Mouse (Mus musculus): Measurements from ENCODE around the gene Ube2v1.
"Not testable (repeated sequence)": the region's sequence is repeated elsewhere in the genome, so short reads cannot be mapped to it uniquely, and the experiment has no call there.

The Ube2v1 gene

GRCm38 (mm10) chr2:167622352-167622751 is 9.5 kb downstream of the Ube2v1 start:
- DNase-seq (ENCODE audit: low spot score), result no peak

DNA sequence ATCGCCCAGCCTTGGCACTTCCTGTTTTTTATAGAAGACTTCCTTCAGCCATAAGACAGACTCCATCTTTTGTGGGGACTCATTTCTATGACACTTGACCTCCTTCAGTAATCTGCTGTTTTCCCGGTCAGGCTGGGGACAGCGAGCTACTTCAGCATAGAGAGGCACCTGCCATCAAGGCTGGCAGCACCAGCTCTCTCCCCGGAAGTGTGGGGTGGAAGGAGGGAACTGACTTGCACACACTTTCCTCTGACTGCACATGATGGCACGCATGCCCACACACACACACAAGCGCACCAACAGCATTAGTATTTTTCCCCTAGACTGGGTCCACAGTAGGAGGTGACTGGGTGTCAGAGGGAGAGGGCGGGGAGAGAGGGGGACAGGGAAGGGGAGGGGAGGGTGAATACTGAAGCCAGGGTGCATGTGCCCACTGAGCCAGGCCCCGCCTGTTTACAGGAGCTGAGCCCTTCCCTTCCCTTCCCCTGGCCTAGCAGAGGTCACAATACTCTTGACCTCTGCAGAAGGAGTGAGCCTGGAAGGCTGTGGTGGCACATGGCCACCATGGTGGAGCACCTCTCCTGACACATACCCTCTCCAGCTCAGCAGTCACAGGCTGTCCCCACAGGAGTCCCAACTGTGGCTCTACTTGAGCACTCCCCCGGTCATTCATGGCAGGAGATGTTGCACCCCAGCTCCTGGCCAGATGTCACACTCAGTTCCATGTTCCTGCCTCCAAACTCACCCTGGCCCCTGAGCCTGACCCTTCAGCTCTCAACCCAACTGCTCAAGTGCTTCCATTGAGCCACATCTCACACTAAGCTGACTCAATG is 10.4 kb downstream of the Ube2v1 start:
- no peak for DNase-seq (ENCODE audit: low spot score)

DNA sequence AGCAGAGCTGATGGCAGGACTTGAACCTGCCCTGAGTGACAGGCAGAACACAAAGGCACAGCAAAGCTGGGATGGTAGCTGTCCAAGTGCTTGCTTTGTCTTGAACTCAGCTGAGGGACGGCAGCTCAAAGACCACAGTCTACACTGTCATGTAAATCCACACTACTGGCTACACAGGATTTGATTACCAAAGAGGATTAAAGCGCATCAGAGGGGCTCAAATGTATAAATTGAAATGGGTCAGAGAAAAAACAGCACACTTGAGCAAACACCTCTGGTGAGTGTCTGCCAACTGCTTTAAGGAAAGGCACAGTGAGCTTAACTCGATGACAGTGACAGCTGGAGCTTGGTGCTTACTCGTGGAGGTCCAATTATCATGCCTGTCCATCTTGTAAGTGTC is 14.4 kb downstream of the Ube2v1 start:
- no peak for DNase-seq (ENCODE audit: low spot score)

DNA sequence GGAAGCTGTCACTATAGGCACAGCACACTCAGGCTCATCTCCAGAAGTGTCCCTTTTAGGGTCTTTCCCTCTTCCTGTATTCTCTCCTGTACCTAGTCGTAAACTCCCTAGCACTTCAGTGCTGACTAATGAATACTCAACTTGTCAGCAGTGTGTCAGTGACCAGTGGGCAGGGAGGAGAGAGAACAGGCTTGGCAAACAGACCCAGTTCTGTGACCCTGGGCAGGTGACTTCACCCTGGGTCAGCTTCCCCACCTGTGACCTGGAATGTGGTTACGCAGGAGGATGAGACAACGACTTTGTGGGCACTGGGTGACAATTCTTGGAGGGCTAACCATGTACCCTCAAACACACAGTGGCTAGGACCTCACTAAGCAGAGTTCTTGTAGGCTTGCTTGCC is 14.9 kb downstream of the Ube2v1 start:
- DNase-seq (ENCODE audit: low spot score), result no peak

DNA sequence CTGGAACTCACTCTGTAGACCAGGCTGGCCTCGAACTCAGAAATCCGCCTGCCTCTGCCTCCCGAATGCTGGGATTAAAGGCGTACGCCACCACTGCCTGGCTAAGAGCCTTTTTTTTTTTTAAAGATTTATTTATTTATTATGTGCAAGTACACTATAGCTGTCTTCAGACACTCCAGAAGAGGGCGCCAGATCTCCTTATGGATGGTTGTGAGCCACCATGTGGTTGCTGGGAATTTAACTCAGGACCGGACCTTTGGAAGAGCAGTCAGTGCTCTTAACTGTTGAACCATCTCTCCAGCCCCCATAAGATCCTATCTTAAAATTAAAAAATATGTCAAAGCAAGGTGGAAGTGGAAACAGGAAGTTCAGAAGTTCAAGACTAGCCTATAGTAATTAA is 18.6 kb downstream of the Ube2v1 start:
- DNase-seq (ENCODE audit: low spot score), result not testable (repeated sequence)

- no peak for DNase-seq (ENCODE audit: low spot score)
Observed at GRCm38 (mm10) chr2:167612122-167612521, 19.8 kb downstream of the Ube2v1 start.

DNA sequence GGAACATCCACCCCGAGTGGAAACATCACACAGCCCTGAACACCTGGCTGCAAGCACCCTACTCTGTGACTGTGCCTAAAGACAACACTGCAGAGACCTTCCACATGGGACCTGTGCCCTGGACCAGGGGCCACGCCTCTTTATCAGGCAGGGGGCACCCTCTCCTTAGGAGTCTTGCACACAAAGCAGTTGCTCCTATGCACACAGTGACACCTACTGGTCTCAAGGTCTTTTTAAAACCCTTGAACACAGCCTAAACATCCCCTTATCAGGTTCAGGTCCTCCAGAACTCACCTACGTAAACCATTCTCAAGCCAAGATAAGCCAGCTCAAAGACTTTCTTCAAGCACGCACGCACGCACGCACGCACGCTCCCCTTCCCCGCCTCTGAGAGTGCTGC is 20.6 kb downstream of the Ube2v1 start:
- DNase-seq (ENCODE audit: low spot score), result no peak

DNA sequence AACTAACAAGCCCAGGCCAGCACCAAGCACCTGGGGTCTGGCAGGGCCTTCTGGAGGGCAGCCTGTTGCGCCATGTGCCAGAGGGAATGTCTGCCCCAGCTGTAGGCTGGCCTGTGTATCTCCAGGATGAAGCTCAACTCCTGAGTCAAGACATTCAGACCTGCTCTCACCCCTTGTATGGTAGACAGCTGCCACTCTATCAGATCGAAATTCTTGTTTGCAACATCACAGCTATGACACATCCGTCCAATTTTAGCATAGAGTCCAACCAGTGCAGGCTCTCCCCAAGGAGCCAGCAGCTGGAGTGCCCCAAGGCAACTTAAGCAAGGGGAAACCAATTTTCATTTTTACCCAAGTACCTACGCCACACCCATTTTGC is 25.2 kb downstream of the Ube2v1 start:
- no peak for DNase-seq (ENCODE audit: low spot score)

- DNase-seq (ENCODE audit: low spot score), result no peak
Observed at GRCm38 (mm10) chr2:167605817-167606744, 25.8 kb downstream of the Ube2v1 start.

GRCm38 (mm10) chr2:167605178-167605794 is 26.6 kb downstream of the Ube2v1 start:
- peak; percentile 85 for DNase-seq (ENCODE audit: low spot score)

DNA sequence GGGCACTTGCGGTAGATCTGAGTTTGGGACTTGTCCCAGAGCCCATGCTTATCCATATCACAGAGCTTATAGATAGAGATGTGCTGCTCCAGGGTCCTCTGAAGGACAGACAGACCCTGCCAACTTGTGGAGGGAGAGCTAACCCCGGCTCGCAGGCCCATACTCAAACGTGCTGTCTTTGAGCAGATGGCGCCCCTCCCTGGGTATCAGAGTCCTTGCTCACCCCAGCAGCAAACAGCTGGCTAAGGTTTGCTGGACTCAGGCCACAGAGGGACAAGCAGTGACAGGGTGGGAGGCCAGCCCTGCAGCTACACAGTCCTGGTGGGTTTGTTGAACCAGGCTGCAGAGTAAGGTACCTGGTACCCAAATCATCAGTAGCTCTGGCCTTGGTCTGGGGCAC is 28.9 kb downstream of the Ube2v1 start:
- DNase-seq (ENCODE audit: low spot score), result no peak

- DNase-seq (ENCODE audit: low spot score), result no peak
Observed at GRCm38 (mm10) chr2:167602364-167602763, 29.5 kb downstream of the Ube2v1 start.

GRCm38 (mm10) chr2:167600481-167600995 is 31.4 kb downstream of the Ube2v1 start:
- DNase-seq (ENCODE audit: low spot score), result no peak

- DNase-seq (ENCODE audit: low spot score), result no peak
Observed at GRCm38 (mm10) chr2:167599917-167600316, 32.0 kb downstream of the Ube2v1 start.

DNA sequence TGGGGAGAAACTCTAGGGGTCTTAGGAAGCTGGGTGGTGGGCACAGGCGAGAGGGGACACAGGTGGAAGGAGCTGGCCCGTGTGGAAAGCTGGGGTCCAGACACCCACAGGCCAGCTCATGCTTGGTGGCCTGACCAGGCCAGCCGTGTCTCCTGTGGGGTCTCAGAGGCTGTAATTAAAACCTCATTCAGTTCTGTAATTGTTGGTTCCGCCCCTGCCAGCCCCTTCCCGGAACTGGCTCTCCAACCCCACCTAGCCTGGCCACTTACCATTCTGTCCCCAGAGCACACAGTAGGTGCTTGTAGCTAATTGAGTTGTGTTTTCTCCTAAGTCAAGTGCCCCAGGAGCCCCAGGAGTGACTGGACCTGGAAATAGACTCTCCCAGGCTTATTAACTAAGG is 32.7 kb downstream of the Ube2v1 start:
- no peak for DNase-seq (ENCODE audit: low spot score)

GRCm38 (mm10) chr2:167597492-167598186 is 34.3 kb downstream of the Ube2v1 start:
- no peak for DNase-seq (ENCODE audit: low spot score)

DNA sequence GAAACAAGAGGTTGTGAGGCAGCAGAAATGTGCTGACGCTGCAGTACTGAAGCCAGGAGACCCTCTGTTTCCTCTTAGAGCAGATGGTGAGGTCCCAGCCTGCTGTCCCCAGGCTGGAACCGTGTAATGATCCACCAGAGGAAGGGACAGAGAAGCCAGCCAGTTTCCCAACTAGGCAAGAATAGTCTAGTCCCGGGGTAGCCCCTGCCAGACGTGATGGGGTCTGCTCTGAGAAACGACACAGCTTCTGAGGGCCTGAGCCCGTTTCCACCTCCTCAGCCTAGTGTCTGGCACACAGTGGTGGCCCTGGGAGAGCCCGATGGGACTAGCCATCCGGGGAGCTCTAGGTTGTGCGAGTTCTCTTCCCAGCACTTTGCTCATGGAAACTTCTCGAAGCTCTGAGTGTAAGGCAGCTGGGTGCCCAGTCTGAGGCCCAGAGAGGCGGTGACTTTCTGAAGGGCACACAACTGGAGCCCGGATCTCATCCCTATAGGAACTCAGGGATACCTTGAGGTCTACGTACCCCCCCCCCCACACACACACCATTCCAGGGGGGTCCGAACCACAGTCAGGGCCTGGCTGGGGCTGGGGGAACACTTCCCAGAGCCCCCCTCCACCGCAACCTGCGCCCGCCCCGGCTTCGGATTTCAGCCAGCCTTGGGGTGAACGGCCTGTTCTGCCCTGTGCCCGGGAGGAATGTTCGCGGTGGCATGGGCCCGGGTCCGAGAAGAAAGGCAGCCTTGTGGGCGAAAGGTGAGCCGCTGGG is 35.0 kb downstream of the Ube2v1 start:
- no peak for DNase-seq (ENCODE audit: low spot score)

DNA sequence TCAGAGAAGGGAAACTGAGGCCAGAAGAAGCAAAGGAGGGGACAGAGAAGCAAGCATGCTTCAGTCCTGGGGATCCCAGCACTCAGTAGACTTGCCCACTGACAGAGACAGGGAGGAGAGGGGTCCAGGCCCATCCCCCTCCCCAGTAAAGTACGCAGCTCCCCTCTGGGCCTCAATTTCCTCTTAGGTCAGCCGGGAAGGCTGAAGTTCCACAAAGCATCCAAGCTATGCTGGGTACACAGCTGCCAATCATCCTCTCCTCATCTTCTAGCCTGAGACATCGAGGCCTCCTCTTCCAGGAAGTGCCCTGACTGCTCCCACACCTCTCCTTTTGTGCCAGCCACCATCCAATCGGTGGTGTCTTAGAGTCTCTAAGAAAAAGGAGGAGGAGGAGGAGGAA is 35.6 kb downstream of the Ube2v1 start:
- DNase-seq (ENCODE audit: low spot score), result no peak

DNA sequence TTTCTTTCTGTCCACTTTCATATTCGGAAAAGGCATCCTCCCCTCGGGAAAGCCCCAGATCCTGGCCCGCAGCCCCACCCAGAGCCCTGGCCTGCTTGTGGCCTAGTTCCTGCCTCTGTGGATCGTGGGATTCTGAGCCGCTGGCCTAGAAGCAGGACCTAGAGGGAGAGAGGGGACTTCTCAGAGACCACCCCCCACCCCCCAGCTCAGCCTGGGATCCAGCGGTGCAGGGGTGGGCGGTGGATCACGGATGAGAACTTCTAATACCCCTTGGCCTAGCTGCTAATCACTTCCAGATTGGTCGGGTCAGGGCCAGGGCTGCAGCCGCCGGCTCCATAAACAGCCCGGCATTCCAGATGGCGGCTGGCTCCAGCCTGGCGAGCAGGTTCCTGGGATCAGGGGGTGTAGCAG is 36.1 kb downstream of the Ube2v1 start:
- DNase-seq (ENCODE audit: low spot score), result no peak

- DNase-seq (ENCODE audit: low spot score), result peak; percentile 80
Observed at GRCm38 (mm10) chr2:167594444-167594934, 37.4 kb downstream of the Ube2v1 start.
